Mouse (Mus musculus) right cerebral cortex, postnatal 25 days (tissue): ENCODE measurements at regions not wholly inside any gene's neighbourhood (a gene's known extent, or its start where the extent isn't known, plus 50 kb on each side); places are given as distances from the start of the nearest gene placed in this dataset.
A peak's percentile ranks its signal among the peaks of the same experiment; 100 is the strongest.

ENCODE experiments used
- DNase-seq: peaks from one replicate; pipeline ENCODE4 v3.0.0; 2022

- DNase-seq: no peak
These were observed 846.7 kb downstream of the Synb start for GRCm38 (mm10) chr14:68447240-68447923.

- DNase-seq: no peak
These were observed 860.8 kb downstream of the Synb start for GRCm38 (mm10) chr14:68433326-68433725.

GRCm38 (mm10) chr14:68432111-68432510 lies 862.0 kb downstream of the Synb start:
- DNase-seq: no peak

- DNase-seq: no peak
These were observed 866.9 kb downstream of the Synb start for GRCm38 (mm10) chr14:68427235-68427634.

GRCm38 (mm10) chr14:68392440-68392839 lies 901.7 kb downstream of the Synb start:
- DNase-seq: no peak

GRCm38 (mm10) chr14:68391875-68392274 lies 902.2 kb downstream of the Synb start:
- DNase-seq: no peak

GRCm38 (mm10) chr14:68381741-68382140 lies 912.4 kb downstream of the Synb start:
- peak; percentile 36 for DNase-seq

- peak; percentile 19 for DNase-seq
These were observed 926.4 kb downstream of the Synb start for GRCm38 (mm10) chr14:68367696-68368095.

GRCm38 (mm10) chr14:68363892-68364291 lies 930.2 kb downstream of the Synb start:
- no peak for DNase-seq

- no peak for DNase-seq
These were observed 932.1 kb downstream of the Synb start for GRCm38 (mm10) chr14:68361998-68362397.

- no peak for DNase-seq
These were observed 932.6 kb downstream of the Synb start for GRCm38 (mm10) chr14:68361481-68361880.

GRCm38 (mm10) chr14:68356396-68356795 lies 937.7 kb downstream of the Synb start:
- no peak for DNase-seq

- no peak for DNase-seq
These were observed 938.6 kb downstream of the Synb start for GRCm38 (mm10) chr14:68355462-68355905.

GRCm38 (mm10) chr14:68345527-68345926 lies 948.6 kb downstream of the Synb start:
- no peak for DNase-seq

GRCm38 (mm10) chr14:68344715-68345114 lies 949.4 kb downstream of the Synb start:
- no peak for DNase-seq

GRCm38 (mm10) chr14:68338440-68338839 lies 955.7 kb downstream of the Synb start:
- DNase-seq: no peak

- no peak for DNase-seq
These were observed 969.0 kb downstream of the Synb start for GRCm38 (mm10) chr14:68325061-68325460.

- DNase-seq: no peak
These were observed 971.1 kb downstream of the Synb start for GRCm38 (mm10) chr14:68323008-68323407.

- DNase-seq: no peak
These were observed 986.0 kb downstream of the Synb start for GRCm38 (mm10) chr14:68307973-68308660.

- no peak for DNase-seq
These were observed 988.9 kb downstream of the Synb start for GRCm38 (mm10) chr14:68305166-68305565.

GRCm38 (mm10) chr14:68301710-68302109 lies 992.4 kb downstream of the Synb start:
- DNase-seq: no peak

- no peak for DNase-seq
These were observed 1008.6 kb downstream of the Synb start for GRCm38 (mm10) chr14:68285546-68285945.

- DNase-seq: no peak
These were observed 1032.7 kb downstream of the Synb start for GRCm38 (mm10) chr14:68261436-68261835.

- no peak for DNase-seq
These were observed 1047.1 kb downstream of the Synb start for GRCm38 (mm10) chr14:68246966-68247365.

GRCm38 (mm10) chr14:68240146-68240545 lies 1054.0 kb downstream of the Synb start:
- DNase-seq: no peak
